ENCODE assay signal across 21 mouse cellular contexts in the genomic region with DNA sequence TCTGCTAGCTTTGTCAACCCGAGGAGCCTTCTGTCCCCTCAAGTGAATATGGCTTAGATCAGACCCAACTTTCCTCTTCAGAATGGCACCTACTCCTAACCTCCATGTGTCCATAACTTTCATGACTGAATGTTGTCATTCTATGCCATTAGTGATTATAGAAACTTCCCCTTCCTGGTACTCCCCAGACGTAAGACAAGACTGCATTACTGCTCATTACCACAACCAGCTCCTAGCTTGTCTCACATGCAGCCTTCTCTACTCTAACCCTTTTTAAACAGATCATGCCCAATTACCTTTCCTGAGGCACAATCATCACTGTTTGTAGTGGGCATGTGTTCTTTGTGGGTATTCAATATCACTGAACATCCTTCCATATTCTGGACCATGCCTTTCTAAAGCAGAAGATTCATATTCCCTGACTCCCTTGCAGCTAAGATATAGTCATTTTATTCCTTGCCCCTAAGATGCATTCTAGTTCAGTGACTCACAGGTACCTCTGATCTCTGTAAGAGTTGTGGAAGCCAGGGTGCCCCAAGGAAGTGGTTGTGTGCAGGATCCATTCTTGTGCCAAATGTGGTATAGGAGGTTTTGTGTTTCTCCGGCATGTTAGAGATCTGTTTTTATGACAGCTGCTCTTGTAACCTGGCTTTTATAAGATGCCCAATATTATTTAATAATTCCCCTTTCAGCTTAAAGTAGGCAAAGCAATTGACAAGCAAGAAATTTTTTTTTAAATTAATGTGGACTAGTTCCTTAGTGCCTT. TPM values are rescaled to one million over a fixed set of nuclear protein-coding genes. Genes with fewer than 3 reads are reported as not detected.
DNase-seq lines count a peak whose midpoint lies in the region; ATAC-seq and TF ChIP-seq lines count a peak whose summit lies in the region.
"Had no signal": no experiment of that assay in that cellular context is flagged by ENCODE, and none has a peak within 500 bp of the region (broad histone marks: within the 10 kb centered on the region; RNA-seq: fewer than 3 reads in every experiment).

No protein-coding gene starts in this region.

- no peak overlapping the region for H3K4me3 ChIP-seq in liver, postnatal 0 days (ENCODE audit: low read depth, low read length)
- H3K4me3 ChIP-seq: embryonic facial prominence, embryonic 13.5 days; limb, embryonic 12.5 days; megakaryocyte, embryonic 14.5 days; myocyte; neural tube, embryonic 15.5 days had no signal

- DNase-seq in liver, postnatal 0 days = no peak
- DNase-seq in liver = no peak
- DNase-seq in CD8-positive naive resting alpha-beta T cell, adult 2 months (ENCODE audit: low read depth in 2 of 2, low spot score in 2 of 2) = peak; percentile 7 to 8
- DNase-seq in induced T-regulatory cell, adult 2 months (ENCODE audit: low read depth) = peak; percentile 77
- DNase-seq in kidney, postnatal 14 days = no peak
- DNase-seq in urinary bladder, postnatal 36 days (ENCODE audit: low spot score in 2 of 2) = no peak
- DNase-seq in adrenal gland, adult 8-10 months = no peak
- DNase-seq: cerebellum, adult 9-11 months; gastrocnemius, postnatal 10 days; heart, adult 18-20 months; midbrain, embryonic 14.5 days; right cerebral cortex, postnatal 4 days had no signal

- no peak for ATAC-seq in liver, postnatal 0 days
- peak; percentile 64; the same call in 1 of the 2 replicates for ATAC-seq in neutrophil, adult 5-6 weeks (ENCODE audit: extremely low read depth, insufficient number of reproducible peaks, low FRiP score, poor library complexity, severe bottlenecking)
- ATAC-seq: forebrain, embryonic 14.5 days; lung, postnatal 0 days had no signal

- 64% methylated on average over 3 of the region's 3 CpGs for WGBS in liver, postnatal 0 days (ENCODE audit: insufficient replicate concordance)

- no peak overlapping the region for H3K4me2 ChIP-seq in liver, postnatal 0 days (ENCODE audit: low read depth, low read length)
- H3K4me2 ChIP-seq: embryonic facial prominence, embryonic 13.5 days; limb, embryonic 12.5 days; neural tube, embryonic 15.5 days had no signal

- H3K36me3 ChIP-seq in liver, postnatal 0 days (replicated peaks; ENCODE audit: insufficient read depth, low read length) = no peaks in the 10 kb centered on the region
- H3K36me3 ChIP-seq: embryonic facial prominence, embryonic 13.5 days; limb, embryonic 12.5 days; neural tube, embryonic 15.5 days had no signal

- H3K27me3 ChIP-seq in liver, postnatal 0 days (ENCODE audit: insufficient read depth, low read length) = no peaks in the 10 kb centered on the region
- H3K27me3 ChIP-seq: embryonic facial prominence, embryonic 13.5 days; limb, embryonic 12.5 days; megakaryocyte, embryonic 14.5 days; neural tube, embryonic 15.5 days had no signal

- no peaks in the 10 kb centered on the region for H3K9me3 ChIP-seq in liver, postnatal 0 days (ENCODE audit: low read length)
- H3K9me3 ChIP-seq: embryonic facial prominence, embryonic 13.5 days; neural tube, embryonic 15.5 days had no signal

- TF ChIP-seq EP300 in liver, postnatal 0 days (IDR thresholded peaks at IDR 0.05; ENCODE audit: low read depth) = no peak

- no peak overlapping the region for H3K9ac ChIP-seq in liver, postnatal 0 days (replicated peaks)
- H3K9ac ChIP-seq: embryonic facial prominence, embryonic 13.5 days; limb, embryonic 12.5 days; liver, embryonic 14.5 days; neural tube, embryonic 15.5 days had no signal

- H3K27ac ChIP-seq in liver, postnatal 0 days (ENCODE audit: low read depth) = peak overlapping the region; percentile 58
- H3K27ac ChIP-seq: embryonic facial prominence, embryonic 13.5 days; limb, embryonic 12.5 days; liver, embryonic 14.5 days; neural tube, embryonic 15.5 days had no signal

- no peak for TF ChIP-seq CTCF in liver, postnatal 0 days (IDR thresholded peaks at IDR 0.05; ENCODE audit: low read depth)

- no peaks in the 10 kb centered on the region for H3K4me1 ChIP-seq in liver, postnatal 0 days (ENCODE audit: insufficient read depth)
- H3K4me1 ChIP-seq: megakaryocyte, embryonic 14.5 days; neural tube, embryonic 15.5 days had no signal

RNA-seq across cellular contexts. Expression of a gene that starts 42.3 kb away (rescaled TPM):
- polyA plus RNA-seq in liver, postnatal 0 days (2015; fragmentation: Nextera tagmentation; extraction: Ambion mirVana) = 37.0 and 39.4 TPM in 2 replicates
- total RNA-seq in neutrophil, adult 5-6 weeks (2017) = 186 and 187 TPM in 2 replicates
- total RNA-seq in adrenal gland, adult 8-10 months (2022) = 100 to 1,000 TPM; 150 to 176 (median 164) TPM

Comparison
In these comparisons a context has a peak if more than half of its experiments do, and no peak if none do; other contexts are left out.
1. DNase-seq: peak in CD8-positive naive resting alpha-beta T cell, adult 2 months (2 of 2) and induced T-regulatory cell, adult 2 months (single experiment); none in liver, postnatal 0 days (single experiment), liver (single experiment), kidney, postnatal 14 days (single experiment), urinary bladder, postnatal 36 days (0 of 2) and adrenal gland, adult 8-10 months (single experiment).